Mouse (Mus musculus): ENCODE data around the gene Dennd6a. TPM values are rescaled to one million over a fixed set of nuclear protein-coding genes. Genes with fewer than 3 reads are reported as not detected.

Gene Dennd6a
- polyA plus RNA-seq, 1 experiment from 2014 or later = 26.7 TPM

GRCm38 (mm10) chr14:26533821-26534756 lies 39.6 kb upstream of the Dennd6a start:
- peak; percentile 86 for ATAC-seq (ENCODE audit: insufficient number of reproducible peaks, insufficient read depth, low FRiP score, low read depth)
- no peaks in the 10 kb centered on the region for H3K27me3 ChIP-seq (ENCODE audit: control insufficient read depth, insufficient read depth, low read length)
- peaks cover 6% of the 10 kb centered on the region; the same call in 1 of the 2 replicates for H3K36me3 ChIP-seq (ENCODE audit: control insufficient read depth, insufficient read depth, low read length)
- peaks cover 6 to 27% of the 10 kb centered on the region in 2 experiments for H3K4me1 ChIP-seq (ENCODE audit: control insufficient read depth in 2 of 2, insufficient read depth in 2 of 2, low read length in 2 of 2)
- H3K4me2 ChIP-seq (ENCODE audit: low read length) = peak overlapping the region; percentile 91
- peak overlapping the region; percentile 90 for H3K9ac ChIP-seq (ENCODE audit: low read length)
- H3K27ac ChIP-seq (replicated peaks in 1 of 2; ENCODE audit: control insufficient read depth in 1 of 2, insufficient read depth in 1 of 2, low read depth in 2 of 2, low read length in 2 of 2) = peak overlapping the region; percentile 55 to 85
- peak overlapping the region; percentile 92 to 94 for H3K4me3 ChIP-seq (ENCODE audit: control insufficient read depth in 1 of 2, insufficient read depth in 1 of 2, low read depth in 1 of 2, low read length in 2 of 2)
- WGBS = under 1% methylated on average over 86 of the region's 92 CpGs
- H3K9me3 ChIP-seq (ENCODE audit: control insufficient read depth, low read length) = no peaks in the 10 kb centered on the region

GRCm38 (mm10) chr14:26534757-26535479 lies 38.7 kb upstream of the Dennd6a start, which contains the start of gene Slmap:
Gene Slmap, minus strand, starts transcription at chr14:26534931.
- WGBS = 11% methylated on average over 33 of the region's 33 CpGs
- Histone ChIP-seq H3K36me3 (ENCODE audit: control insufficient read depth, insufficient read depth, low read length) (peaks cover 6% of the 10 kb centered on the region; the same call in 1 of the 2 replicates), H3K27ac (replicated peaks in 1 of 2; ENCODE audit: control insufficient read depth in 1 of 2, insufficient read depth in 1 of 2, low read depth in 2 of 2, low read length in 2 of 2) (peak within 1 kb of the TSS; percentile 55 to 85), H3K4me1 (ENCODE audit: control insufficient read depth in 2 of 2, insufficient read depth in 2 of 2, low read length in 2 of 2) (peaks cover 6 to 24% of the 10 kb centered on the region in 2 experiments), H3K27me3 (ENCODE audit: control insufficient read depth, insufficient read depth, low read length) (no peaks in the 10 kb centered on the region), H3K9ac (ENCODE audit: low read length) (peak within 1 kb of the TSS; percentile 90), H3K4me3 (ENCODE audit: control insufficient read depth in 1 of 2, insufficient read depth in 1 of 2, low read depth in 1 of 2, low read length in 2 of 2) (peak within 1 kb of the TSS; percentile 92 to 94), H3K9me3 (ENCODE audit: control insufficient read depth, low read length) (no peaks in the 10 kb centered on the region), H3K4me2 (ENCODE audit: low read length) (peak within 1 kb of the TSS; percentile 91)
- peak; percentile 88 for ATAC-seq (ENCODE audit: insufficient number of reproducible peaks, insufficient read depth, low FRiP score, low read depth)

GRCm38 (mm10) chr14:26539241-26539640 lies 34.4 kb upstream of the Dennd6a start:
- no peak for ATAC-seq (ENCODE audit: insufficient number of reproducible peaks, insufficient read depth, low FRiP score, low read depth)
- no peak overlapping the region for H3K9ac ChIP-seq (ENCODE audit: low read length)
- 87% methylated on average over 4 of the region's 4 CpGs for WGBS

GRCm38 (mm10) chr14:26540577-26540976 lies 33.1 kb upstream of the Dennd6a start:
- Histone ChIP-seq H3K36me3 (ENCODE audit: control insufficient read depth, insufficient read depth, low read length) (no peaks in the 10 kb centered on the region), H3K9ac (ENCODE audit: low read length) (no peak overlapping the region), H3K4me1 (ENCODE audit: control insufficient read depth in 2 of 2, insufficient read depth in 2 of 2, low read length in 2 of 2) (0 out of 4 replicates have a peak, but pooled peaks cover 0 to 3% of the 10 kb centered on the region in 2 experiments), H3K4me3 (ENCODE audit: control insufficient read depth in 1 of 2, insufficient read depth in 1 of 2, low read depth in 1 of 2, low read length in 2 of 2) (no peak overlapping the region), H3K9me3 (ENCODE audit: control insufficient read depth, low read length) (no peaks in the 10 kb centered on the region), H3K4me2 (ENCODE audit: low read length) (no peak overlapping the region), H3K27ac (replicated peaks in 1 of 2; ENCODE audit: control insufficient read depth in 1 of 2, insufficient read depth in 1 of 2, low read depth in 2 of 2, low read length in 2 of 2) (no peak overlapping the region), H3K27me3 (ENCODE audit: control insufficient read depth, insufficient read depth, low read length) (no peaks in the 10 kb centered on the region)
- ATAC-seq (ENCODE audit: insufficient number of reproducible peaks, insufficient read depth, low FRiP score, low read depth) = no peak
- WGBS = 67% methylated on average over 1 of the region's 1 CpGs

More at GRCm38 (mm10) chr14:26539241-26539640, 34.4 kb upstream of the Dennd6a start:
- Histone ChIP-seq H3K36me3 (ENCODE audit: control insufficient read depth, insufficient read depth, low read length) (no peaks in the 10 kb centered on the region), H3K27me3 (ENCODE audit: control insufficient read depth, insufficient read depth, low read length) (no peaks in the 10 kb centered on the region), H3K9me3 (ENCODE audit: control insufficient read depth, low read length) (no peaks in the 10 kb centered on the region), H3K4me1 (ENCODE audit: control insufficient read depth in 2 of 2, insufficient read depth in 2 of 2, low read length in 2 of 2) (0 out of 4 replicates have a peak, but pooled peaks cover 0 to 3% of the 10 kb centered on the region in 2 experiments), H3K4me2 (ENCODE audit: low read length) (no peak overlapping the region), H3K4me3 (ENCODE audit: control insufficient read depth in 1 of 2, insufficient read depth in 1 of 2, low read depth in 1 of 2, low read length in 2 of 2) (no peak overlapping the region), H3K27ac (replicated peaks in 1 of 2; ENCODE audit: control insufficient read depth in 1 of 2, insufficient read depth in 1 of 2, low read depth in 2 of 2, low read length in 2 of 2) (no peak overlapping the region)

GRCm38 (mm10) chr14:26542136-26542535 lies 31.5 kb upstream of the Dennd6a start:
- H3K36me3 ChIP-seq (ENCODE audit: control insufficient read depth, insufficient read depth, low read length) = no peaks in the 10 kb centered on the region
- 85% methylated on average over 1 of the region's 1 CpGs for WGBS
- no peak overlapping the region for H3K9ac ChIP-seq (ENCODE audit: low read length)
- no peak overlapping the region for H3K4me3 ChIP-seq (ENCODE audit: control insufficient read depth in 1 of 2, insufficient read depth in 1 of 2, low read depth in 1 of 2, low read length in 2 of 2)
- H3K27me3 ChIP-seq (ENCODE audit: control insufficient read depth, insufficient read depth, low read length) = no peaks in the 10 kb centered on the region
- H3K4me1 ChIP-seq (ENCODE audit: control insufficient read depth in 2 of 2, insufficient read depth in 2 of 2, low read length in 2 of 2) = 0 out of 4 replicates have a peak, but pooled peaks cover 0 to 3% of the 10 kb centered on the region in 2 experiments
- no peak overlapping the region for H3K27ac ChIP-seq (replicated peaks in 1 of 2; ENCODE audit: control insufficient read depth in 1 of 2, insufficient read depth in 1 of 2, low read depth in 2 of 2, low read length in 2 of 2)
- no peaks in the 10 kb centered on the region for H3K9me3 ChIP-seq (ENCODE audit: control insufficient read depth, low read length)
- no peak overlapping the region for H3K4me2 ChIP-seq (ENCODE audit: low read length)
- no peak for ATAC-seq (ENCODE audit: insufficient number of reproducible peaks, insufficient read depth, low FRiP score, low read depth)

DNA sequence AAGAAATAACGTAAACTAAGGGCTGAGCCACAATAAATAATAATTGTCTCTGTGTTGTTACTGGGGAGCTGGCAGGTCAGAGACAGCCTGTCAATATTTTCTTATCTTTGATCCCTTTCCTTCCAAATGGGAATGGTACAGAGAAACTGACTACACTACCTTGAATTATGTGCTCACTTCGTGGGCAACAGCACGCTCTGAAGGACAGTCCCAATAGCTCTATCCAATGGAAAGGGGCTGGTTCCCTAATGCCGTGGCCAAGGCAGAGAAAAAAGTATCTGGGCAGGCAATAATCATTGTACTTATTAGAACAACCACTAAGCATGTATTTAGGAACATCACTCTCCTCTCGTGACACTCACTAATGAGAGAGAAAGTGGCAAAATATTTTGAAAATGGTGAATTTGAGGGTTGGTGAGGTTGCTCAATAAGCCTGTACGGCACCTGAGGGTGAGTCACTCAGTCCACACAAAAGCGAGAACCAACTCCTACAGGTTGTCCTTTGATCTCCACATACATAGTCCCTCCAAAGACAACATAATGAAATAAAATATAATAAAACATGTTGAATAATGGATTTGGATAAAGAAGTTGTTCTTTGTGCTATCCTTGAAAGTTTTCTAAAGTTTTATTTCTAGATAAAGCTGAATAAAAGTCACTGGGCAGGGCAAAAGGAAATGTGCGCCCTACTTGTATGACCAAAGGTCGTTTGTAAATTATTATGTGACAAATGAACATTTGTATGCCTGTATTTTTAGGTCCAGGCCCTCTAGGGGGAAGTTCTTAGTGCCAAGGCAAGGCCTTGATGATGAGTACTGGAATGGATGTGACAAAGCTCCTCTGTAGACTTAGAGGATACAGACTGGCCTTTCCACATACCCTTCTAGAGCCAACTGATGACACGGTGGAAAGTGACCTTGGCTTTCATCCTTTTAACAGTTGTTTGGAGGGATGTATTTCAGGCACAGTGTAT lies 25.9 kb upstream of the Dennd6a start:
- H3K27ac ChIP-seq (replicated peaks in 1 of 2; ENCODE audit: control insufficient read depth in 1 of 2, insufficient read depth in 1 of 2, low read depth in 2 of 2, low read length in 2 of 2) = no peak overlapping the region
- H3K9ac ChIP-seq (ENCODE audit: low read length) = no peak overlapping the region
- H3K36me3 ChIP-seq (ENCODE audit: control insufficient read depth, insufficient read depth, low read length) = no peaks in the 10 kb centered on the region
- WGBS = 77% methylated on average over 10 of the region's 10 CpGs
- no peaks in the 10 kb centered on the region for H3K9me3 ChIP-seq (ENCODE audit: control insufficient read depth, low read length)
- no peak overlapping the region for H3K4me3 ChIP-seq (ENCODE audit: control insufficient read depth in 1 of 2, insufficient read depth in 1 of 2, low read depth in 1 of 2, low read length in 2 of 2)
- H3K4me1 ChIP-seq (ENCODE audit: control insufficient read depth in 2 of 2, insufficient read depth in 2 of 2, low read length in 2 of 2) = no peaks in the 10 kb centered on the region
- no peak for ATAC-seq (ENCODE audit: insufficient number of reproducible peaks, insufficient read depth, low FRiP score, low read depth)
- no peaks in the 10 kb centered on the region for H3K27me3 ChIP-seq (ENCODE audit: control insufficient read depth, insufficient read depth, low read length)
- H3K4me2 ChIP-seq (ENCODE audit: low read length) = no peak overlapping the region

All from heart, embryonic 14.5 days (tissue).